Mouse (Mus musculus): ENCODE data around the gene Shroom3.

The Shroom3 gene

GRCm38 (mm10) chr5:92698131-92698836, 15.0 kb downstream of the Shroom3 start:
- no peak for DNase-seq (ENCODE audit: low spot score in 2 of 2)

- DNase-seq (ENCODE audit: low spot score in 2 of 2) = no peak
These were observed 15.7 kb downstream of the Shroom3 start for GRCm38 (mm10) chr5:92698837-92699529.

- DNase-seq (ENCODE audit: low spot score in 2 of 2) = no peak
These were observed 18.5 kb downstream of the Shroom3 start for GRCm38 (mm10) chr5:92701750-92702149.

GRCm38 (mm10) chr5:92703671-92704070, 20.4 kb downstream of the Shroom3 start:
- DNase-seq (ENCODE audit: low spot score in 2 of 2) = no peak

GRCm38 (mm10) chr5:92707921-92708491, 24.8 kb downstream of the Shroom3 start:
- DNase-seq (ENCODE audit: low spot score in 2 of 2) = no peak

GRCm38 (mm10) chr5:92710779-92711178, 27.5 kb downstream of the Shroom3 start:
- no peak for DNase-seq (ENCODE audit: low spot score in 2 of 2)

- DNase-seq (ENCODE audit: low spot score in 2 of 2) = no peak
These were observed 28.5 kb downstream of the Shroom3 start for GRCm38 (mm10) chr5:92711666-92712290.

GRCm38 (mm10) chr5:92712621-92713395, 29.6 kb downstream of the Shroom3 start:
- DNase-seq (ENCODE audit: low spot score in 2 of 2) = no peak

- DNase-seq (ENCODE audit: low spot score in 2 of 2) = no peak
These were observed 31.7 kb downstream of the Shroom3 start for GRCm38 (mm10) chr5:92714886-92715285.

GRCm38 (mm10) chr5:92715319-92715718, 32.1 kb downstream of the Shroom3 start:
- DNase-seq (ENCODE audit: low spot score in 2 of 2) = no peak

GRCm38 (mm10) chr5:92715890-92716289, 32.7 kb downstream of the Shroom3 start:
- no peak for DNase-seq (ENCODE audit: low spot score in 2 of 2)

- no peak for DNase-seq (ENCODE audit: low spot score in 2 of 2)
These were observed 34.6 kb downstream of the Shroom3 start for GRCm38 (mm10) chr5:92717666-92718360.

- no peak for DNase-seq (ENCODE audit: low spot score in 2 of 2)
These were observed 35.6 kb downstream of the Shroom3 start for GRCm38 (mm10) chr5:92718856-92719255.

- no peak for DNase-seq (ENCODE audit: low spot score in 2 of 2)
These were observed 38.4 kb downstream of the Shroom3 start for GRCm38 (mm10) chr5:92721610-92722009.

- DNase-seq (ENCODE audit: low spot score in 2 of 2) = peak; percentile 42 to 50
These were observed 42.7 kb downstream of the Shroom3 start for GRCm38 (mm10) chr5:92725935-92726334.

- DNase-seq (ENCODE audit: low spot score in 2 of 2) = peak; percentile 31 to 43
These were observed 45.1 kb downstream of the Shroom3 start for GRCm38 (mm10) chr5:92728252-92728828.

GRCm38 (mm10) chr5:92729221-92729620, 46.0 kb downstream of the Shroom3 start:
- no peak for DNase-seq (ENCODE audit: low spot score in 2 of 2)

GRCm38 (mm10) chr5:92741802-92742201, 58.6 kb downstream of the Shroom3 start:
- no peak for DNase-seq (ENCODE audit: low spot score in 2 of 2)

- no peak for DNase-seq (ENCODE audit: low spot score in 2 of 2)
These were observed 59.5 kb downstream of the Shroom3 start for GRCm38 (mm10) chr5:92742701-92743100.

- no peak for DNase-seq (ENCODE audit: low spot score in 2 of 2)
These were observed 62.4 kb downstream of the Shroom3 start for GRCm38 (mm10) chr5:92745390-92746253.
